ENCODE assay signal across 8 mouse cellular contexts in the genomic region with DNA sequence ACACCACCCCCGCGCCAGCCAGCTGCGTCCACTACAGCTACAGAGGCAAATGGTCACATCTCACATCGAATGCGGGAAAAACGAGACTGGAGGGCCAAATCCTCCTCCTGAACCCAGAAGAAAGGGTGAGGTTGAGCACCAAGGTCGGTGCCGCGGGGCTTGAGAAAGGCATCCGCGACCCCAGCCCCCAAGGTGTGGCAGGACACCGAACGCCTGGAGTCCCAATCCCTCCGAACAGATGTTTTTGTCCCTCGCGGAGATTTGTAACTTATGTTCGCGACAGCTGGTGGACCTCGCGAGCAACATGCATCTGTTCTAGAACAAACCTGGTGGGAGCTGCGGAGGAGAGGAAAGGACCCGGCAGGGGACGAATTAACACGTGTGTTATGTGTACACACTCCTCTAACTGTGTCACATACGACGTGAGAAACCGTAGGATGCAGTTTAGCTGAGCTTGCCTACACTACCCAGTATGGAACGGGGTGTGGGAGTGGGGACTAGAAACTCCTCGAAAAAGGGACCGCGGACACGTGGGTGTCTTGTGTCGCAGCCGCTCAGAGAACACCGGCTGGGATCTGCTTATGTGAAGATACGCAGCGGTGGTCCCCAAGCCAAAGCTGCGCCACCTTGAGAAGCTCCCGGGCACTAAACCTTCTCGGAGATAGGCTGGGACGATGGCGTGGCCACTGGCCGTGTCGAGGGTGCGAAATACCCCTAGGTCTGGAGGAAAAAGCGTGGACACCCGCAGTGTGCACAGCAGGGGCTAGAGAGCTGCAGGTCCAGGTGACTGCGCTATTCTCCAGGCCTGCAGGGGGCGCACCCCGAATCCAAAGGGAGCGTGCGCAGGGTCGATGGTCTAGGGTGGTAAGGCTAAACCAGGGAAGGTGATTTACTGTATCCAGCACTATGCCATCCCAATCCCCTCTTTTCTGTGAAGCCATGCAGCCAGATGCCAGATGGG. TPM values are rescaled to one million over a fixed set of nuclear protein-coding genes. Genes with fewer than 3 reads are reported as not detected.
A peak's percentile ranks its signal among the peaks of the same experiment; 100 is the strongest.
DNase-seq lines count a peak whose midpoint lies in the region; ATAC-seq and TF ChIP-seq lines count a peak whose summit lies in the region.

No protein-coding gene starts in this region.

- H3K4me2 ChIP-seq in forebrain, embryonic 11.5 days (ENCODE audit: low read depth, low read length, severe bottlenecking): no peak overlapping the region
- no peak overlapping the region for H3K4me2 ChIP-seq in forebrain, embryonic 13.5 days
- no peak overlapping the region for H3K4me2 ChIP-seq in lung, postnatal 0 days (replicated peaks; ENCODE audit: low read depth, low read length)
- H3K4me2 ChIP-seq in hindbrain, embryonic 14.5 days (replicated peaks): 0 out of 2 replicates have a peak overlapping the region, but pooled peaks have one; percentile 12
- no peak overlapping the region for H3K4me2 ChIP-seq in neural tube, embryonic 14.5 days (ENCODE audit: low read depth, low read length)

- no peak overlapping the region for H3K4me3 ChIP-seq in forebrain, embryonic 11.5 days (ENCODE audit: low read depth, low read length)
- H3K4me3 ChIP-seq in forebrain, embryonic 13.5 days: no peak overlapping the region
- H3K4me3 ChIP-seq in lung, postnatal 0 days (ENCODE audit: low read depth, low read length): no peak overlapping the region
- no peak overlapping the region for H3K4me3 ChIP-seq in hindbrain, embryonic 14.5 days (replicated peaks; ENCODE audit: low read length)
- H3K4me3 ChIP-seq in neural tube, embryonic 14.5 days (ENCODE audit: low read depth, low read length): no peak overlapping the region

- WGBS in forebrain, embryonic 11.5 days: 5% methylated on average over 53 of the region's 53 CpGs
- 1% methylated on average over 52 of the region's 53 CpGs for WGBS in forebrain, embryonic 13.5 days
- WGBS in lung, postnatal 0 days: 6% methylated on average over 50 of the region's 53 CpGs
- WGBS in hindbrain, embryonic 14.5 days: 5% methylated on average over 53 of the region's 53 CpGs
- 4% methylated on average over 53 of the region's 53 CpGs for WGBS in neural tube, embryonic 14.5 days

- peak; percentile 46 for ATAC-seq in forebrain, embryonic 11.5 days (replicated peaks; ENCODE audit: low FRiP score)
- ATAC-seq in forebrain, embryonic 13.5 days: no peak
- peak; percentile 30; the same call in 1 of the 2 replicates for ATAC-seq in lung, postnatal 0 days
- ATAC-seq in hindbrain, embryonic 14.5 days (ENCODE audit: low FRiP score): no peak; the same call in 1 of the 2 replicates
- ATAC-seq in neural tube, embryonic 14.5 days (ENCODE audit: low read depth): peak; percentile 54; the same call in 1 of the 2 replicates

- H3K27ac ChIP-seq in forebrain, embryonic 11.5 days (ENCODE audit: low read depth, low read length): no peak overlapping the region
- H3K27ac ChIP-seq in forebrain, embryonic 13.5 days: no peak overlapping the region
- no peak overlapping the region for H3K27ac ChIP-seq in lung, postnatal 0 days (ENCODE audit: low read length)
- H3K27ac ChIP-seq in hindbrain, embryonic 14.5 days: no peak overlapping the region
- no peak overlapping the region for H3K27ac ChIP-seq in neural tube, embryonic 14.5 days (ENCODE audit: low read depth, low read length)

- peak; percentile 60 for DNase-seq in forebrain, embryonic 11.5 days (ENCODE audit: low spot score)
- DNase-seq in lung, postnatal 0 days (ENCODE audit: low spot score): no peak
- DNase-seq in lung, postnatal 25 days (ENCODE audit: low spot score): no peak
- no peak for DNase-seq in hindbrain, embryonic 14.5 days (ENCODE audit: low spot score)
- DNase-seq in layer of hippocampus, postnatal 25 days (ENCODE audit: extremely low spot score in 1 of 2, low spot score in 1 of 2): no peak
- no peak for DNase-seq in layer of hippocampus, adult 9-10 months (ENCODE audit: low spot score)

- H3K9ac ChIP-seq in forebrain, embryonic 11.5 days (ENCODE audit: low read length): no peak overlapping the region
- H3K9ac ChIP-seq in forebrain, embryonic 13.5 days: no peak overlapping the region
- H3K9ac ChIP-seq in lung, postnatal 0 days (replicated peaks; ENCODE audit: low read depth): no peak overlapping the region
- no peak overlapping the region for H3K9ac ChIP-seq in hindbrain, embryonic 14.5 days
- H3K9ac ChIP-seq in neural tube, embryonic 14.5 days (replicated peaks; ENCODE audit: low read depth, low read length): no peak overlapping the region

- H3K27me3 ChIP-seq in forebrain, embryonic 11.5 days (ENCODE audit: control insufficient read depth, insufficient read depth, low read length): peaks cover 72% of the 10 kb centered on the region
- peaks cover 95% of the 10 kb centered on the region for H3K27me3 ChIP-seq in forebrain, embryonic 13.5 days
- H3K27me3 ChIP-seq in lung, postnatal 0 days (replicated peaks; ENCODE audit: insufficient read depth, low read length): peaks cover 29% of the 10 kb centered on the region
- H3K27me3 ChIP-seq in hindbrain, embryonic 14.5 days (ENCODE audit: control insufficient read depth, insufficient read depth, low read length): peaks cover 95% of the 10 kb centered on the region
- peaks cover 68% of the 10 kb centered on the region for H3K27me3 ChIP-seq in neural tube, embryonic 14.5 days (ENCODE audit: control insufficient read depth, insufficient read depth, low read length)

- peak; percentile 62 for TF ChIP-seq CTCF in lung, postnatal 0 days (IDR thresholded peaks at IDR 0.05)

- H3K36me3 ChIP-seq in forebrain, embryonic 11.5 days (ENCODE audit: control insufficient read depth, insufficient read depth, low read length): no peaks in the 10 kb centered on the region
- no peaks in the 10 kb centered on the region for H3K36me3 ChIP-seq in forebrain, embryonic 13.5 days (ENCODE audit: poor library complexity, severe bottlenecking)
- H3K36me3 ChIP-seq in lung, postnatal 0 days (ENCODE audit: insufficient read depth, low read length): no peaks in the 10 kb centered on the region
- H3K36me3 ChIP-seq in hindbrain, embryonic 14.5 days (replicated peaks; ENCODE audit: control insufficient read depth, insufficient read depth): no peaks in the 10 kb centered on the region
- H3K36me3 ChIP-seq in neural tube, embryonic 14.5 days (ENCODE audit: control insufficient read depth, insufficient read depth, low read length): no peaks in the 10 kb centered on the region

- H3K4me1 ChIP-seq in forebrain, embryonic 11.5 days (replicated peaks; ENCODE audit: control insufficient read depth, insufficient read depth, low read length): no peaks in the 10 kb centered on the region; the same call in 1 of the 2 replicates
- no peaks in the 10 kb centered on the region for H3K4me1 ChIP-seq in forebrain, embryonic 13.5 days
- no peaks in the 10 kb centered on the region for H3K4me1 ChIP-seq in lung, postnatal 0 days (ENCODE audit: insufficient read depth, low read depth, low read length)
- H3K4me1 ChIP-seq in hindbrain, embryonic 14.5 days (replicated peaks; ENCODE audit: control insufficient read depth, insufficient read depth, low read length): no peaks in the 10 kb centered on the region
- no peaks in the 10 kb centered on the region for H3K4me1 ChIP-seq in neural tube, embryonic 14.5 days (ENCODE audit: control insufficient read depth, insufficient read depth, low read length)

- TF ChIP-seq EP300 in lung, postnatal 0 days (IDR thresholded peaks at IDR 0.05): no peak

- no peaks in the 10 kb centered on the region for H3K9me3 ChIP-seq in forebrain, embryonic 11.5 days (ENCODE audit: control insufficient read depth, low read length)
- H3K9me3 ChIP-seq in forebrain, embryonic 13.5 days (replicated peaks): peaks cover 6% of the 10 kb centered on the region
- no peaks in the 10 kb centered on the region for H3K9me3 ChIP-seq in lung, postnatal 0 days (ENCODE audit: low read length)
- H3K9me3 ChIP-seq in hindbrain, embryonic 14.5 days (ENCODE audit: control insufficient read depth, low read length): peaks cover 9% of the 10 kb centered on the region; the same call in 1 of the 2 replicates
- no peaks in the 10 kb centered on the region for H3K9me3 ChIP-seq in neural tube, embryonic 14.5 days (ENCODE audit: control insufficient read depth, low read length)

RNA-seq across cellular contexts. Expression of a gene that starts 16.8 kb away (rescaled TPM):
- polyA plus RNA-seq in forebrain, embryonic 11.5 days (2014; fragmentation: Nextera tagmentation; extraction: Ambion mirVana): 1.2 and 1.3 TPM in 2 replicates
- 0.19 and 0.22 TPM in 2 replicates for polyA plus RNA-seq in forebrain, embryonic 13.5 days (2015; fragmentation: Nextera tagmentation; extraction: Ambion mirVana)
- polyA plus RNA-seq in lung, postnatal 0 days (2015; fragmentation: Nextera tagmentation; extraction: Ambion mirVana): 0.07 and 0.13 TPM in 2 replicates
- polyA plus RNA-seq in hindbrain, embryonic 14.5 days (2014; fragmentation: Nextera tagmentation; extraction: Ambion mirVana): 8.0 and 8.9 TPM in 2 replicates
- 4.7 and 5.4 TPM in 2 replicates for polyA plus RNA-seq in neural tube, embryonic 14.5 days (2014; fragmentation: Nextera tagmentation; extraction: Ambion mirVana)
- total RNA-seq in layer of hippocampus, postnatal 25 days (2021): under 1 TPM; 0.30 to 0.31 TPM

Comparison
In these comparisons a context has a peak if more than half of its experiments do, and no peak if none do; other contexts are left out.
1. ATAC-seq: peak in forebrain, embryonic 11.5 days (single experiment), lung, postnatal 0 days (single experiment) and neural tube, embryonic 14.5 days (single experiment); none in forebrain, embryonic 13.5 days (single experiment) and hindbrain, embryonic 14.5 days (single experiment).